Mouse (Mus musculus) adrenal gland, adult 10 weeks (tissue): ENCODE measurements around the gene Olfr1258. TPM values are rescaled to one million over a fixed set of nuclear protein-coding genes. Genes with fewer than 3 reads are reported as not detected.

Experiments
- polyA plus RNA-seq: library from polyadenylated mRNA; stranded (reverse); fragments of 350-450 nt; fragmentation: Illumina TruSeq; extraction: RNeasy Lipid Tissue Mini Kit (QIAGEN cat#74804); gene quantifications from one replicate; pipeline ENCODE4 v1.2.3, GENCODE M21; 2014; ENCODE audit warnings: low read depth, low replicate concordance

Gene Olfr1258
- not detected for polyA plus RNA-seq

DNA sequence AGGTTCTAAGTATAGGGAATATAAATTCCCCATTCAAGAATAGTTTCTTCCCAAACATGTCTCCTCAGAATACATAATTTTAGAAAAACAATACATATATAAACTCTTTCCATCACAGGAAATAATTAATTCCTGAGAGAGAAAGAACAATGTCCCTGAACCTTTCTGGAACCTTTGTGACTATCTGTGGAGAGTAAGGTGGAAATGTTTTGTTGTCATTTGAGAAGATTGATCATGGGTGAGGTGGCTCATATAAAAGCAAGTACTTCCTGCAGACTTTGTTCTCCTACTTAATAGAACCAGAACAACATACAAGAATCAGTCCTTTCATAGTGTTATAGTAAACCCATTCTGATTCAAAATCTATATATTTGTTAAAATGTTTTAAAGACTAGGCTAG, at the start of gene Olfr1258:
Gene Olfr1258, plus strand, starts transcription at position 301 of the 400 bp plus-strand sequence.

DNA sequence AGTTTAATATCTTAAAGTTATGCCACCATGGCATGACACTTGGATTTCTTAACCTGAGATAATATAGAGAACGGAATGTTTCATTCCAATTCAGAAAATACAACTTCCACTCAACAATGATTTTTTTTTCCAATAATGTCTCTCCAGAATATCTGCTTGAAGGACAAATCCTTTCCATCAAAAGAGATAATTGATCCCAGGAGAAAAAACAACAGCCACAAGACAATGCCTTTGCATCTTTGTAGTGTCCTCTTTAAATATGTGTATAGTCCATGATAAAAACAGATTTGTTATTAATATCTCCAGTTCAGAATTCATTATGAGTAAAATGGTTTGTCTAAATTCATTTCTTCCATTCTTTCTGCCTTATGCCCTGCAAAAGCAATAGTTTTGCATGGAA, 49.0 kb upstream of the Olfr1258 start, which contains the start of gene Olfr1257:
Gene Olfr1257, plus strand, starts transcription at position 301 of the 400 bp plus-strand sequence.

DNA sequence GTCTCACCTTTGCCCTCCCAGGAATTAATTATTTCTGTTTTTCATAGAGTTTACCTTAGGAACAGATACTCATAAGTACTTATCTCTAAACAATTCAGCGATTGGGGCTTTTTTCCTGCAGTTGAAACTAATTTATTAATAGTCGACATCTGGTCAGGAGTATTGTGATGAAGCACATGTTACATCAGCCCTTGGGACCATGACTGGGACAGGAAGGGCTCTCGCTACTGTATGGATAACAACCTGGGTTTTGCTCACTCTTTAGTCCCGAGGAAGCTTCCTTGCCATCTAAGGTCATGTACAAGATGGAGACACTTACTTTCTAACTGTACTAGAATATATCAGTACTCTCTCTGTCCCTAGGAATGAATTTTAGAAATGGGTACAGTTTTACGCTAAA, 21.5 kb downstream of the Olfr1258 start, which contains the start of gene Olfr1259:
Gene Olfr1259, minus strand, starts transcription at position 101 of the 400 bp plus-strand sequence.

DNA sequence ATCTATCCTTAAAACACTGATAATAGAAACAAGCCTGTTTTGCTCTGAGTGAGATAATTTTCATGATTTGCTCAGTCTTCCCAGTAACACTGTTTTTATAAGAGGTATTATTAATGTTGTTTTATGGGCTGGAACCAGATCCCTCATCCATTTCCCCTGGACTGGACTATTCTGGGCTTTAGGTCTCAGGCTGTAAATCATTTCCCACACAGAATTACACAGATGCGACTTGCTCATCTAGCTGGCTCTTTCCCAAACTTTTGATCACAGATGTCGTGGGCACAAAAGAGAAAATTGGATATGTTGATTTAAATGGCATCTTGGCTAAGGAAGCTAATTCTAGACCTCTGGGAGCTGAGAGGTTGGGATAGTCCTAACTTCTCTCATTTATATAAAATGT, 47.1 kb downstream of the Olfr1258 start, which contains the start of gene Olfr1260:
Gene Olfr1260, plus strand, starts transcription at position 157 of the 400 bp plus-strand sequence.

Other genes starting within 250 kb of the Olfr1258 start
- not detected for gene Olfr1252, start 202.3 kb upstream of the Olfr1258 start, polyA plus RNA-seq
- gene Olfr1253, start 170.2 kb upstream of the Olfr1258 start, polyA plus RNA-seq: not detected
- not detected for gene Olfr1254, start 133.7 kb upstream of the Olfr1258 start, polyA plus RNA-seq
- not detected for gene Olfr1255, start 115.3 kb upstream of the Olfr1258 start, polyA plus RNA-seq
- not detected for gene Olfr1256, start 85.8 kb upstream of the Olfr1258 start, polyA plus RNA-seq
- not detected for gene Olfr48, start 79.1 kb upstream of the Olfr1258 start, polyA plus RNA-seq
- gene Olfr1257, start 48.9 kb upstream of the Olfr1258 start, polyA plus RNA-seq: not detected
- gene Olfr1259, start 21.4 kb downstream of the Olfr1258 start, polyA plus RNA-seq: not detected
- gene Olfr1260, start 47.0 kb downstream of the Olfr1258 start, polyA plus RNA-seq: not detected
- not detected for gene Olfr1261, start 63.9 kb downstream of the Olfr1258 start, polyA plus RNA-seq
- gene Olfr1262, start 72.8 kb downstream of the Olfr1258 start, polyA plus RNA-seq: not detected
- not detected for gene Olfr1263, start 84.8 kb downstream of the Olfr1258 start, polyA plus RNA-seq
- gene Olfr1264, start 98.3 kb downstream of the Olfr1258 start, polyA plus RNA-seq: not detected
- gene Olfr1265, start 108.0 kb downstream of the Olfr1258 start, polyA plus RNA-seq: not detected
- gene Olfr140, start 136.3 kb downstream of the Olfr1258 start, polyA plus RNA-seq: not detected
- not detected for gene Olfr1269, start 194.1 kb downstream of the Olfr1258 start, polyA plus RNA-seq
- not detected for gene Olfr32, start 215.0 kb downstream of the Olfr1258 start, polyA plus RNA-seq
- gene Olfr1270, start 225.8 kb downstream of the Olfr1258 start, polyA plus RNA-seq: not detected